Mouse (Mus musculus) neural tube, embryonic 10.5 days (tissue): ENCODE results near the gene Kctd11.

ENCODE experiments used
- DNase-seq: peaks from one replicate; pipeline ENCODE4 v3.0.0-alpha.2; 2017; ENCODE audit warnings: low spot score; ENCODE audit errors: extremely low spot score

Gene Kctd11

DNA sequence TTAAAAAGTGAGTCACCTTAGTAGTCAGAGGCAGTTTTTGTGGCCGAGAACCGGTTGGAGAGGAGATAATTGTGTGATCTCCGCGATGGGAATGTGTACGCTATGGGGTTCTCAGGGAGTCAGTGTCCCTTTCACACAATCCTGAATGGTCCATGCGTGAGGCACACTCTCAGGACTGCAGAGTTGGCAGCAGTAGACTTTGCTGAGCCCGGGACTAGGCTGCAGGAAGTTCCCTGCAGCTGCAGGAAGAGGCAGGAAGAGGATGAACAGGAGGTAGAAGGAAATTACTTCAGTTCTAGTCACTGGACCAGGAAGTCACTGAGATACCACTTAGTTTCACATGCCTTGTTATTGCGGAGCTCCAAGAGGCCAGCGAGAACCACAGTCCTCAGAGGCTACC lies 32.1 kb downstream of the Kctd11 start:
- no peak for DNase-seq

DNA sequence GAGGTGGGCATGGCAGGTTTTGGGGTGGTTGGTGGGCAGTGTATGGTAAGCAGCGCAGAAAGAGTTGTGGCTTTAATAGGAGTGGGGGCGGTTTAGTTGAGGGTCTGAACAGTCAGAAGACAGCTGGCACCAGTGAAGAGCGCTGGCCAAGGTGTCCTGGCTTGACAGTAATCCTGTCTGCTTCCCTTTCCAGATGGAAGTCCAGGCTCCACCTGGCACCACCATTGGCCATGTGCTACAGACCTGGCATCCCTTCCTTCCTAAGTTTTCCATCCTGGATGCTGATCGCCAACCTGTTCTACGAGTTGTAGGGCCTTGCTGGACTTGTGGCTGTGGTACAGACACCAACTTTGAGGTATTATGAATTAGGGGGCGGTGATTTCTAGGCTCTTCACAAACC lies 33.2 kb downstream of the Kctd11 start:
- DNase-seq, result no peak

DNA sequence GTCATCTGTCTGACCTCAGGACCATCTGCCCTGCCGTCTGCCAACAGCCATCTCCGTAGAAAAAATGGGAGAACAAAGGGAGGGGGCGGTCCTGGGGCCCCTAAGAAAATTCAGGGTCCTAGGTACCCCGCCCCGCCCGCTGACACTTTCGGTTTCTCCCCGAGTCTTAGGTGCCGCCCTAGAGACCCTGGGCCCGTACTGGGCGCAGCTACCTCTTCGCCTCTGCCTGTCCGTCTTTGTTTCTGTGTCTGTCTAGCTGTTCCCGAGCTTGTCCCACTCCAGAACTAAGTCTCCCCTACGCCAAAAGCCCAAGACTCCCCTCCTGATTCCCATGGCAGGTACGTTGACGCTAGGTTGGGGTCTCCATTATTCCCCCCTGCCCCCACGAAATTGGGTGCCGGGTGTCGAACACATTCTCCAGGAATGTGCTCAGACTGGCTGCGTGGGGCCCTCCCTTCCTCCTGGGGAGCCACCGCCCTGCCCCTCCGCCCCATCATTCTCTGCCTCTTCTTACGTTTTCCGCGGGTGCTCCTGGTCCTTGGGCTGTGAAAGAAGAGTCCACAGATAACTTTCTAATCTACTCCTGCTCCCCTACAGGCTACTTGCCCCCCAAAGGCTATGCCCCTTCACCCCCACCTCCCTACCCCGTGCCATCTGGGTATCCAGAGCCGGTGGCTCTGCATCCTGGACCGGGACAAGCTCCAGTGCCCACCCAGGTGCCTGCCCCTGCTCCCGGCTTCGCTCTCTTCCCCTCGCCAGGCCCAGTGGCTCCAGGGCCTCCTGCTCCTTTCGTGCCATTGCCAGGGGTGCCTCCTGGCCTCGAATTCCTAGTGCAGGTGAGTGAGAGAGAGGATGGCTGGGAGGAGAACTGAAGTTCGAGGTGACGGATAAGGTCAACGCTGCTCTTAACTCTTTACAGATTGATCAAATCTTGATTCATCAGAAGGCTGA lies 34.2 kb downstream of the Kctd11 start:
- DNase-seq, result no peak

DNA sequence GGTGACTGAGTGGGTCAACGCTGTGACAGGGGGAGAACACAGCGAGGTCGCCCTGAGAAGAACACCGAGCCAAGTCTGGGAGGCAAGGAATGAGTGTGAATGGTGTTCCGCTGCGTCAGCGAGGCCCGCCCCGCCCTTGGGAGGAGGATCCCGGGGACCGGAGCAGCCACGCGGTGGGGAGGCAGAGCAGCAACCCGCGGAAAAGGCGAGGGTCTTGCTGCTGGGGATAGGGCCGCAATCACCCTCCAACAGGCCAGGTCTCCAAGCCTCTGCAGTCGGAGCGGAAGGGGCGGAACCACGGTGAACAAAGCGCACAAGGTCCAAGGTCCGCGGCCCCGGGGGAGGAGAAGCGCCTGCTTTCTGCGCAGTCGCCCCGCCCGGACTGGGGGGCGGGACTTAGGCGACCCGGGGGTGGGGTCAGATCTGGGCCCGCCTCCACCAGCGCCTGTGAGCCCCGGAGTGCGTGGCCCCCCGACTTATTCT lies 35.0 kb downstream of the Kctd11 start, which contains the start of gene Plscr3:
Gene Plscr3 (plus strand): TSS at position 179 of the 483 bp plus-strand sequence.
- DNase-seq, result peak; percentile 93

DNA sequence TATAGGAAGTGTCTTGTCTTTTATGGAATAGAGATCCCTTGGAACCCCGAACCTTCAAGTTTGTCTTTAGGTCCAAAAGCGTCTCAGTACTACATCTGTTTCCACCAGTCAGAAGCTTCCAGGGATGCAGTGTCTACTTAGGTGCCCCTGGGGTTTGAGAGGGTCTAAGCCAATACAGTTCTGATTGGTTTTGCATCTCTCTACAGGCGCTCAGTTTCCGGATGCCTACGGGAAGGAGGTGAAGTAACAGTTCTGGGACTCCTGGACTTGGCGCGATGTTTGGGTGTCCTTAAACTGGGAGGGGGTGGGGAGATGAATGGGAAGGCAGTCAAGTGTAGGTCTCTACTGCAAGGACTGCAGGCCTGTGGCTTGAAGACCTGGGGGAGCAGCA lies 42.5 kb downstream of the Kctd11 start:
- DNase-seq, result no peak

DNA sequence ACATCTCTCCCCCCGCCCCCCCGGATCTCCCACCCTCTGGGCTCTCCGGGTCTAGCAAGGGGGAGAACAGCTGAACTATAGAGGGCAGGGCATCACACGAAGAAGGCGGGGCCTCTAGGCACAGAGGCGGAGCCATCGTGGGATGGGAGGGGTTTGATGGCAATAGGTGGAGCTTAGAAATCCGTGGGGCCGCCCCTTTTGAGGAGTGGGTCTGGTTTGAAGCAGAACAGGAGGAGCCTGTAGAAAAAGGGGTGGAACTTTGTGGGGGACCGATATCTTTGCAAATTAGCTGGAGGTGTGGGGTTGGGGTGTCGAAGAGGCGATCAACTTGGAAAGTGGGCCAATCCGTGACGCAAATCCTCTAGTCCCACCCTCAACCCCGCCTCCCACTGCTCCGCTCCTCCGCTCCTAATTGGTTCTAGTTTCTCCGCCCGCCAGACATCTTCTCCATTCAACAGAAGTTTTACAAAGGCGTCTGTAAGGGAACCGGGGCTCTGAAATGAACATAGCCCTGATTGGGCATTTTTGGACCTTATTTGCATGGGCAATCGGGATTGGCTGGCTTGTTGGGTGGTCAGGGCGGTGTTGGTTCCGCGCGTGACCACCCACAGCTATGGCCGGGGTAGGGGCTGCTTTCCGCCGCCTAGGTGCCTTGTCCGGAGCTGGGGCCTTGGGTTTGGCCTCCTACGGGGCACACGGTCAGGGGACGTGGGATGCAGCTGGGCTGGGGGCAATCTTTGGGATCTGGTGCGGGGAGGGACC lies 43.1 kb downstream of the Kctd11 start, which contains the start of gene Tmem256:
Gene Tmem256 (plus strand): TSS at position 563 of the 762 bp plus-strand sequence.
- peak; percentile 95 for DNase-seq

DNA sequence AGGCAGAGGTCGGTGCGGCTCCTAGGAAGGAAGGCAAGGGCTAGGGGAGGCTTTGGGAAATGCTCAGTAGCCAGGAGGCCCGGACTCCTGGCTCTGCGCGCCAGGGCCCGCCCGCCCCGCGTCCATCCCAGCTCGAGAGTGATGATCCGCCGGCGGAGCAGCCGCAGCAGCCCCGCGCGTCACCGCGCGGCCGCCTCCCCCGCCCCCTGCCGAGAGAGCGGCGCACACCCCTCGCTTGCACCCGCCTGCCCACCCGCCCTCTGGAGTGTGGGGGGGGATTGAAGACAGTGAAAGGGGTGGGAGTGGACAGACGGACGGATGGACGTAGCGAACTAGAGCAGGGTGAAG lies 43.6 kb downstream of the Kctd11 start, which contains the start of gene Nlgn2:
Gene Nlgn2 (minus strand): TSS at position 181 of the 348 bp plus-strand sequence.
- DNase-seq, result no peak

DNA sequence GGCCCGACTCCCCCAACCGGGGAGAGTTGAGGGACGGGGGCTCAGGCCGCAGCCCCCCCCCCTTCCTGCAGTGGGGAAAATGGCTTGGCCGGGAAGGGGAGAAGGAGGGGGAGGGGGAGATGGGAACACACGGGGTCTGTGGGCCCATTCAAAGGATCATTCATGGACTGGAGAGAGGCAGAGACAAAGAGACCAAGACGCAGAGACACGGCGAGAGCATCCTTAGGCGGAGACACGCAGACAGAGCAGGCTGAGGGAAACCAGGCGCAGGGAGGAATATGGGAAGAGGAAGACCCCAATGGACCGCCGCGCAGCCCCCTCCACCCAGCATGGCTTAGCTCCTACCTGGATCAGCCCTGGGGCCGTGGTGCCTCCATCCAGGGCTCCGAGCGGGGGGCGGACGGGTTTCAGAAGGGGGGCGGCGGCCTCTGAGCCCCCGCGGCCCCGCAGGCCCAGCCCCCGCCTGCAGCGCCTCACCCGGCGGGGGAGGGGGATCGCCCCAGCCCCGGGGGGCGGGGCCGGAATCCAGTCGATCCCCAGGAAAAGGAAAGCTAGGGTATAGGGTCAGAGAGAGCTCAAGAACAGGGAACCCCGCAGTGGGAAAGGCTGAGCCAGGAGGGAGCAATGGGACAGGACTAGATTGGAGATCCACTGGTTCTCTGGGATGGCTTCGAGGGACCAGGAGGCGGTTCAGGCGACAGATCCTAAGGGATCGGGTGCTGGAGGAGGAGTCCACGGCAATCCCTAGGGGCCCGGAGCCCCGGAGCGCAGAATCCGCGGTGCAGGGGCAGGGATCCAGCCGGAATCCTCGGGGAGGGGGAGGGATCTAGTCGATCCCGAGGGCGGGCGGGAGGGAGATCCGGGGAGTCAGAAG lies 44.3 kb downstream of the Kctd11 start:
- peak; percentile 56 for DNase-seq

DNA sequence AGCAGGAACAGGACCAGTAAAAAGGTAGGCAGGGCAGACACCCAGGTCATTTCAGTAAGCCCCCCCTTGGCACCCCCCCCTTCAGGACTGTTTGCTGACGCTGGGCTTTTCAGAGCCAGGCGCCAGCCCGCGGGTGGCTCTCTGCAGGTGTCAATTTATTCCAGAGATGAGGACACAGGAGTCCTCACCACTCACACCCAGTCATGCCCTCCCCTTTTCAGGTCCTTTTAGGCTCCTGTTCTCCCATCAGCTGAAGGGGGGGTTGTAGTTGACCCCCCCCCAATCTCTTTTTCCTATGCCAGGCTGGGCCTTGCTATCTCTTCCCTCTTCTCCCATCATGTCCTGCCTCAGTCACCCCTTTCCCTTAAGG lies 45.3 kb downstream of the Kctd11 start:
- DNase-seq, result no peak

DNA sequence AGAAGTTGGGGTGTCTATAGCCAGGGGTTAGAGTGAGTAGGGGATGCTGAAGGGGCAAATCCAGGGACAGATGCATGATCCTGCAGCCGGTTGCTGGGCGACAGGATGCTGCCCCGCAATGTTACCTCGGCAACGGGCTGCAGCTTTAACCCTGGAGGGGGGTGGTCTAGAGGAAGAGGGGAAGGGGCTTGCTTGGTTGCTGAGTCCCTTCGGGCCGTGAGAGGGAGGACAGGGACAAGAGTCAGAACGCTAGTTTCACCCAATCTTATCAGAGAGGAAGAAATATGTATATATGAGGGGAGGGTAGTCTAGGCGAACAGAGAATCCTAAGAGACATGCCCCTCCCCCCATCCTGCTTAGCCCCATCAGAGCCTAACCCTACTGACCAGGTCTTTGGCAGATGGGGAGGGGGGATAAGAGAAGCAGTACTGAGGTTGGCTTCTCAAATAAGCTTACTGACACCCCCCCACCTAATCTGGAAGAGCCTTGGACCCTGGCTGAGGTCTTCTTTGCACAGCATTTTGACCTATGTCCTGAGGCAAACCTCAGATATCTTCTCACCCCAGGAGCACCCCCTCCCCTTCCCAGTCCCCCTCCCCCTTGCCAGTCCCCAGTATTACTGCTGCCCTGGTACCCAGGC lies 45.8 kb downstream of the Kctd11 start:
- DNase-seq, result peak; percentile 61

DNA sequence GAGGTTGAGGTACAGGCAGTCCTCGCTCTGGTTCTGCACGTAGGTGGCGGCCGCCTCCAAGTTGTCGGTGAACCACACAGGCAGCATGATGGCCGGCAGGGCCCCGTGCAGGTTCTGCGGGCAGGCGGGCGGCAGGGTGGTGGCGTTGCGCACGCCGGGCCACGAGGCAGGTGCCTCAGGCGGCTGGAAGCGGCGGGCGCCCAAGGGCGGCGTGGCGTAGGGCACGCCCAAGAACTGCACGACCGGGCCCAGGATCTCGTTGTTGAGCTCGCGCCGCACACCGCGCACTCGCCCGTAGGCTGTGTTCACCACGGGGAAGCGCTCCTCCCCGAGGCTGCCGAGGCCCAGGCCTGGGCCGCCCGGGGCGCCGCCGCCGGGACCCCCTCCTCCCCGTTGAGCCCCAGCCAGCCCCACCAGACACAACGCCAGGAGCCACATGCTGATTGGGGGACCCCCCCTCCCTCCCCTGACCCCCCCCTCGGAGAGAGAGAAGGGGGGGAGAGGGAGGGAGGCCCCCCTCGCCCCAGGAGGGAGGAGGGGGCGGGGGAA lies 47.1 kb downstream of the Kctd11 start:
- peak; percentile 48 for DNase-seq

DNA sequence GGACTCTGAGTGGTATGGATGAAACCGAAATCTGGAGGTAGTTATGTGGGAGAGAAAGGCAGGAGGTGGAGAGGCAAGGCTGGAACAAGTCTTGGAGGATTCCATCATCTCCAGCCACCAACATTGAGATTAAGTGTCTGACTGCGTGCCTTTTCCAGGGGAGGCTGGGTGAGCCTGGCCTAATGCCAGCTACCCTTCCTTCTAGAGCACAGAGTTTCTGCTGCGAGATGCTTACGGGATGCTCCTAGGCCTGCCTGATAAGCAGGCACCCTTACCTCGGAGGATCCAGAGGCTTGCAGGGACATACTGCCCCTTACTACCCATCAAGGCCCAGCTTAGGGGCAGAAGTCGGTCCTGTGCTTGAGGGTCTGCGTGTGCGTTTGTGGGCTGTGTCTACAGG lies 47.7 kb downstream of the Kctd11 start:
- no peak for DNase-seq

DNA sequence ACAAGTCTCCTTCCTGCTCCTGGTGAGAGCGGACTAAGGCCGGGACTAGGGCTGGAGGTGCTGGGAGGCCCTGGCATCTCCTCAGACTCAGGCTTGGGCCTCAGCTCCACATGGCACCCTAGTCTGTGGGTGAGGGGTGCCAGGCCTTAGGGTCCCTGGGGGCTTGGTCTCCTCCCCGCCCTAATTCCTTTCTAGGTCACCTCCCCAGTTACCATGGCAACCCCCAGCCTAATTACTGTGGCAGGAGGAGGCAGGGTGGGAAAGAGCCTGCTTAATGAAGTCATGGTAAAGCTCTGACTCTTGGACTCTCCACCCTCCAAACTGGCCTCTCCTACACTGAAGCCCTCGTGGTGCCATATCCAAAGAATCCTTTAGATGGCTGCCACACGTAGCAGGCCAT lies 52.4 kb downstream of the Kctd11 start:
- DNase-seq, result no peak
